Mouse (Mus musculus): ENCODE measurements around the gene Osbpl5. TPM values are rescaled to one million over a fixed set of nuclear protein-coding genes. Genes with fewer than 3 reads are reported as not detected.
"Not testable (repeated sequence)": the region's sequence is repeated elsewhere in the genome, so short reads cannot be mapped to it uniquely, and the experiment has no call there.

The Osbpl5 gene
- polyA plus RNA-seq, 1 experiment from 2014 or later = 2.2 TPM

DNA sequence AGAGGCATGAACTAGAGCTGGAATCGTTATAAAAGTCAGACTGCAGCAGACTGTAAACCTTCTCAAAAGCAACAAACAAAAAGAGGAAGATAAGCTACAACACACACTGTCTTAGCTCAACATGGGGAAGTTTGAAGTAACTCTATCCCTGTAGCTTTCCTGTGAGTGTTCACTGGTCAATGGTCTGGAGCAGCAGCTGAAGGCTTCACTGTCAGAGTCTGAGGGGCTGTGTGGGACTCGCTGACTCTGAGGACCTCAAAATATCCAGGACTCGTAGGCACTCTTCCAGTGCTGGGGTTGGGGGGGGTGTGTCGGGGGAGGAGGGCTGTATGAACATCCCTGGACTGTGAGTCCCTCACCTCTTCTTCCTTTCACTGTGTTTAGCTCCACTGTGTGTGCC lies 70.6 kb downstream of the Osbpl5 start:
- H3K9me3 ChIP-seq (replicated peaks; ENCODE audit: control insufficient read depth, low read length); H3K9ac ChIP-seq (ENCODE audit: low read depth, low read length); H3K27me3 ChIP-seq (ENCODE audit: control insufficient read depth, insufficient read depth, low read depth, low read length); H3K36me3 ChIP-seq (ENCODE audit: control insufficient read depth, insufficient read depth); H3K4me1 ChIP-seq (ENCODE audit: control insufficient read depth, low read depth, low read length); H3K4me2 ChIP-seq (ENCODE audit: low read depth, low read length); H3K4me3 ChIP-seq (ENCODE audit: low read depth, low read length); H3K27ac ChIP-seq (ENCODE audit: low read length); ATAC-seq (ENCODE audit: low read depth): not testable (repeated sequence)
- WGBS (ENCODE audit: insufficient replicate concordance) = 14% methylated on average over 4 of the region's 4 CpGs

DNA sequence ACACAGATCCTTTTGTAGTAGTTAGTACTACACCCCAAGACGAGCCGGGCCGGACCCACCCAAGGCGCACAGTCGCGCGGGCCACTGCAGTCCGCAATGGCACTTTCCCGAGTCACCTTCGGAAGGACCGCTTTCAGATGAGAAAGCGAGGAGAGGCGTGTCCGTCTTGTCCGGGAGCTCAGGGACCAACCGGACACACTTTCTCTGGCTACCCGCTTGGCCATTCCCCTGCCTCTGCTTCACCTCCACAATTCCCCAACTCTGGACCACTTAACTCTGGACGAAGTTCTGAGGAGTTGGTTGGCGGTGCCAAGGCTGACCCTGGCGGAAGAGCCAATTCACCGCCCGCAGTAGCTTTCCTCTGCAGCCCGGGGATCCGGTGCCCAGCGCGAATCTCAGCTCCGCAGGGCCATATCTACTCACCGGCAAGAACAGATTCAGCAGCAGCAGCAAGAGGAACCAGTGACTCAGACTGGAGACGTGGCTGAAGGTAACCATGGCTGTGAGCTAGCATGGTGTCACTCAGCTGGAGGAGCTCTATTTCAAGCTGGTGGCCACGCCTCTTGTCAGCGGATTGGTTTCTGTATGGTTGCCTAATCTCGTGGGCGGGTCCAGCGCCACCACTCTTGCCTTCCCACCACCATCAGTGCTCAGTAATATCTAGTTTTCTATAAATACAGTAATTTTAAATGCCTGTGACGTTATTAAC lies 71.3 kb downstream of the Osbpl5 start, which contains the start of gene Tnfrsf23:
TSS of gene Tnfrsf23 (minus strand) at position 514 of the 709 bp plus-strand sequence.
- Histone ChIP-seq H3K27me3 (ENCODE audit: control insufficient read depth, insufficient read depth, low read depth, low read length) (peaks cover 3% of the 10 kb centered on the region; the same call in 1 of the 2 replicates), H3K4me1 (ENCODE audit: control insufficient read depth, low read depth, low read length) (no peaks in the 10 kb centered on the region), H3K9ac (ENCODE audit: low read depth, low read length) (no peak within 1 kb of the TSS), H3K4me3 (ENCODE audit: low read depth, low read length) (peak within 1 kb of the TSS; percentile 54), H3K9me3 (replicated peaks; ENCODE audit: control insufficient read depth, low read length) (no peaks in the 10 kb centered on the region), H3K36me3 (ENCODE audit: control insufficient read depth, insufficient read depth) (no peaks in the 10 kb centered on the region), H3K4me2 (ENCODE audit: low read depth, low read length) (peak within 1 kb of the TSS; percentile 66), H3K27ac (ENCODE audit: low read length) (no peak within 1 kb of the TSS)
- 3% methylated on average over 35 of the region's 35 CpGs for WGBS (ENCODE audit: insufficient replicate concordance)
- ATAC-seq (ENCODE audit: low read depth) = peak; percentile 80

DNA sequence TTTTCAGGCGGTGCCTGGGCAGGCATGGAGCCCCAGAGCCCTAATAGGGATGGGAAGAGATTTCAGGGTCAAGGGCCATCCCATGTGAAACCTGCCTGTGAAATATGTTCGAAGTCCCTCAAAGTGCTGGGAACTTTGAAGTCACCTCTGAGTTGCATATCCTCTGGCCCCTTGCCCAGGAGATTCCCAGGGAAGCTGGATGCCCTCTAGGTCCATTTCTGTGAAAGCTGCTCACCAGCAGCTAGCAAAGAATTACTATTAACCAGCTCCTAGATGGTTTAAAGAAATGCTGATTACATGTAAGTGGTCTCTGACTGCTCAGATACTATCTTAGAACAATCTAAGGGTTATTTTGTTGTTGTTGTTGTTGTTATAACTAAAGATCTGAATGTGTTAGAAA lies 72.2 kb downstream of the Osbpl5 start:
- not testable (repeated sequence) for H3K4me3 ChIP-seq (ENCODE audit: low read depth, low read length); H3K4me2 ChIP-seq (ENCODE audit: low read depth, low read length); H3K36me3 ChIP-seq (ENCODE audit: control insufficient read depth, insufficient read depth); H3K9ac ChIP-seq (ENCODE audit: low read depth, low read length); H3K27ac ChIP-seq (ENCODE audit: low read length); ATAC-seq (ENCODE audit: low read depth); H3K4me1 ChIP-seq (ENCODE audit: control insufficient read depth, low read depth, low read length); H3K9me3 ChIP-seq (replicated peaks; ENCODE audit: control insufficient read depth, low read length); H3K27me3 ChIP-seq (ENCODE audit: control insufficient read depth, insufficient read depth, low read depth, low read length)
- WGBS (ENCODE audit: insufficient replicate concordance) = 83% methylated on average over 1 of the region's 2 CpGs

DNA sequence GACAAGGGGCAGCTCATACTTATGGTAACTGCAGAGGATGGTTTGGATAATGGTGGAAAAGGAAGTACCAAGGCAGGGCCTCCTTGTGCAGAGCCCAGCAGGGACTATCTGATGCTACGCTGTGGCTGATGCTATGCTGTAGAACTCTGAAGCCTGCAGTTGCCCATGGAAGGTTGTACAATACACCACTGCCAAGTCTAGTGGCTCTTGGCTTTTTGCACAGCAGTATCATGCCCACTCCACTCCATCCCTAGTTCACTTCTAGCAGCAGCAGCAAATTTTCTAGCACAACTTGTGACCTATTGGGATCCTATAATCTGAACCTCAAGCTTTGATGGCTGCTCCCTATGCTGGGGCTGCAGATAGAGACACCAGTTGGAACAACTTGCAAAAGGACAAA lies 75.2 kb downstream of the Osbpl5 start:
- no peak for ATAC-seq (ENCODE audit: low read depth)
- no peak overlapping the region for H3K4me2 ChIP-seq (ENCODE audit: low read depth, low read length)
- no peaks in the 10 kb centered on the region for H3K36me3 ChIP-seq (ENCODE audit: control insufficient read depth, insufficient read depth)
- WGBS (ENCODE audit: insufficient replicate concordance) = 45% methylated on average over 1 of the region's 1 CpGs
- H3K4me3 ChIP-seq (ENCODE audit: low read depth, low read length) = no peak overlapping the region
- H3K9ac ChIP-seq (ENCODE audit: low read depth, low read length) = no peak overlapping the region
- no peaks in the 10 kb centered on the region for H3K9me3 ChIP-seq (replicated peaks; ENCODE audit: control insufficient read depth, low read length)
- H3K4me1 ChIP-seq (ENCODE audit: control insufficient read depth, low read depth, low read length) = no peaks in the 10 kb centered on the region
- H3K27me3 ChIP-seq (ENCODE audit: control insufficient read depth, insufficient read depth, low read depth, low read length) = peaks cover 3% of the 10 kb centered on the region; the same call in 1 of the 2 replicates
- no peak overlapping the region for H3K27ac ChIP-seq (ENCODE audit: low read length)

DNA sequence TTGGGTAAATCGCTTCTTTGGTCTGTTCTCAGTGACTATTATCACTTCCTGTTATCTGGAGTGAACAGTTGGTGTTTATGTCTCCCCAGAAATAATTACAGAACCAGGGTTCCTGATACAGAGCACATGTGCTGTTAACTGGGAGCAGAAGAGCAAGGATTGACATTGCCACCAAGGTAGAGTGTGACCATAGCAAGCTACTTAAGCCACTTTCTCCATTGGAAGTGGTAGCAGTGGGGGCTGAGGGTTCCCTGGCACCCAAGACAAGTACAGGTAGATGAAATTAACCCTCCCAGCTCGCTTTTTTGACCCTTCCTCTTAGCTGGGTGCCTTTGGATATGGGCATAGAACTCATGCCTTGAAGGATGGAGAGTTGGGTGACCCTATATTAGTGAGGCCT lies 75.9 kb downstream of the Osbpl5 start:
- H3K27ac ChIP-seq (ENCODE audit: low read length); H3K9ac ChIP-seq (ENCODE audit: low read depth, low read length); ATAC-seq (ENCODE audit: low read depth); H3K4me2 ChIP-seq (ENCODE audit: low read depth, low read length); H3K9me3 ChIP-seq (replicated peaks; ENCODE audit: control insufficient read depth, low read length); H3K4me1 ChIP-seq (ENCODE audit: control insufficient read depth, low read depth, low read length); H3K36me3 ChIP-seq (ENCODE audit: control insufficient read depth, insufficient read depth); H3K4me3 ChIP-seq (ENCODE audit: low read depth, low read length); H3K27me3 ChIP-seq (ENCODE audit: control insufficient read depth, insufficient read depth, low read depth, low read length): not testable (repeated sequence)
- 29% methylated on average over 2 of the region's 2 CpGs for WGBS (ENCODE audit: insufficient replicate concordance)

DNA sequence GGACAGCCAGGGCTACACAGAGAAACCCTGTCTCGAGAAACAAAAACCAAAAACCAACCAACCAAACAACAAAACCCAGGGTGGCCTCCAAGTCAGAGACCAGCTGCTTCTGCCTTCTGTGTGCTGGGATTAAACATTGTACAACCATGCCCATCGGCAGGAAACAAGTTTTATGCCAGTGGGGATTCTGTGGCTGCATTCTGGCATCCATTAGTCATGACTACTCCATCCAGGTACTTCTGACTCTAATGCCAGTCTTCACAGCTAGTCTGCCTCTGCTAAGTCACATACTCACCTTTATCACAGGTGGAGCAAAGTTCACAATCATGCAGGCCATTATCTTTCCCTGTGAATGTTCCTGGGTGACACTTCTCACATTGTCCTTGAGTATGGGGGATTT lies 77.1 kb downstream of the Osbpl5 start:
- not testable (repeated sequence) for H3K4me3 ChIP-seq (ENCODE audit: low read depth, low read length); H3K9me3 ChIP-seq (replicated peaks; ENCODE audit: control insufficient read depth, low read length); H3K27me3 ChIP-seq (ENCODE audit: control insufficient read depth, insufficient read depth, low read depth, low read length); H3K9ac ChIP-seq (ENCODE audit: low read depth, low read length); ATAC-seq (ENCODE audit: low read depth); H3K36me3 ChIP-seq (ENCODE audit: control insufficient read depth, insufficient read depth); H3K4me2 ChIP-seq (ENCODE audit: low read depth, low read length); H3K4me1 ChIP-seq (ENCODE audit: control insufficient read depth, low read depth, low read length); H3K27ac ChIP-seq (ENCODE audit: low read length)
- 56% methylated on average over 2 of the region's 2 CpGs for WGBS (ENCODE audit: insufficient replicate concordance)

DNA sequence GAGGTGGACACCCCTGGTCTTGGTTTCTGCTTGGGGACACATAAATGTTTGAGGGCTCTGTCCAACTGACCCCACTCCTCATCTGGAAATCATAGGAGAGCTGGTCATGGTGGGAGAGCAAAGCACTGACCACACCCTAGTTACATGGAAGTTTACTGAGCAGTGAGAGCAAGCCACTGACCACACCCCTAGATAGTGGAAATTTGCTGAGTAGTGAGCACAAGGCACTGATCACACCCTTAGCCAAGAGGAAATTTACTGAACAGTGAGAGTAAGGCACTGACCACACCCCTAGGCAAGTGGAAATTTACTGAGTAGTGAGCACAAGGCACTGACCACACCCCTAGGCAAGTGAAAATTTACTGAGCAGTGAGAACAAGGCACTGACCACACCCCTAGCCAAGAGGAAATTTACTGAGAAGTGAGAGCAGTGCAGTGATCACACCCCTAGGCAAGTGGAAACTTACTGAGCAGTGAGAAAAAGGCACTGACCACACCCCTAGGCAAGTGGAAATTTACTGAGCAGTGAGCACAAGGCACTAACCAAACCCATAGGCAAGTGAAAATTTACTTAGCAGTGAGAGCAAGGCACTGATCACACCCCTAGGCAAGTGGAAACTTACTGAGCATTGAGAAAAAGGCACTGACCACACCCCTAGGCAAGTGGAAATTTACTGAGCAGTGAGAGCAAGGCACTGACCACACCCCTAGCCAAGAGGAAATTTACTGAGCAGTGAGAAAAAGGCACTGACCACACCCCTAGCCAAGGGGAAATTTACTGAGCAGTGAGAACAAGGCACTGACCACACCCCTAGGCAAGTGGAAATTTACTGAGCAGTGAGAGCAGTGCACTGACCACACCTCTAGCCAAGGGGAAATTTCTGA lies 90.1 kb downstream of the Osbpl5 start:
- no peak for ATAC-seq (ENCODE audit: low read depth)
- no peak overlapping the region for H3K4me3 ChIP-seq (ENCODE audit: low read depth, low read length)
- H3K27me3 ChIP-seq (ENCODE audit: control insufficient read depth, insufficient read depth, low read depth, low read length) = no peaks in the 10 kb centered on the region
- no peaks in the 10 kb centered on the region for H3K36me3 ChIP-seq (ENCODE audit: control insufficient read depth, insufficient read depth)
- H3K4me1 ChIP-seq (ENCODE audit: control insufficient read depth, low read depth, low read length) = no peaks in the 10 kb centered on the region; the same call in 1 of the 2 replicates
- H3K4me2 ChIP-seq (ENCODE audit: low read depth, low read length) = no peak overlapping the region
- no peak overlapping the region for H3K27ac ChIP-seq (ENCODE audit: low read length)
- H3K9me3 ChIP-seq (replicated peaks; ENCODE audit: control insufficient read depth, low read length) = no peaks in the 10 kb centered on the region
- H3K9ac ChIP-seq (ENCODE audit: low read depth, low read length) = no peak overlapping the region

DNA sequence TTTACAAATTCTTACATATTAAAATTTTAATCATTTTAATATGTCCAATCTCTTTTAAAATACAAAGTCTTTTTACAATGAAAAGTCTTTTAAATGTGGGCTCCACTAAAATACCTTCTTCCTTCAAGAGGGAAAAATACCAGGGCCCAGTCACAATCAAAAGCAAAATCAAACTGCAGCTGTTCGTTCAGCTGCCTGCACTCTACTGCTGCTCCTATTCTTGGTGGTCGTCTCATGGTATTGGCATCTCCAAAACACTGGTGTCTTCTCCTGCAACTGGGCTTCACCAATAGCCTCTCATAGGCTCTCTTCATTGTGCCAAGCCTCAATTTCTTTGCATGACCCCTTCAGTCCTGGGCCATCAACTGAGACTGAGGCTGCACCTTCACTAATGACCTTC lies 93.3 kb downstream of the Osbpl5 start:
- Histone ChIP-seq H3K27me3 (ENCODE audit: control insufficient read depth, insufficient read depth, low read depth, low read length) (no peaks in the 10 kb centered on the region), H3K27ac (ENCODE audit: low read length) (no peak overlapping the region), H3K36me3 (ENCODE audit: control insufficient read depth, insufficient read depth) (no peaks in the 10 kb centered on the region), H3K4me3 (ENCODE audit: low read depth, low read length) (no peak overlapping the region), H3K4me2 (ENCODE audit: low read depth, low read length) (no peak overlapping the region), H3K9me3 (replicated peaks; ENCODE audit: control insufficient read depth, low read length) (no peaks in the 10 kb centered on the region), H3K9ac (ENCODE audit: low read depth, low read length) (no peak overlapping the region), H3K4me1 (ENCODE audit: control insufficient read depth, low read depth, low read length) (no peaks in the 10 kb centered on the region; the same call in 1 of the 2 replicates)
- ATAC-seq (ENCODE audit: low read depth) = no peak
- WGBS (ENCODE audit: insufficient replicate concordance) = 50% methylated on average over 2 of the region's 2 CpGs

DNA sequence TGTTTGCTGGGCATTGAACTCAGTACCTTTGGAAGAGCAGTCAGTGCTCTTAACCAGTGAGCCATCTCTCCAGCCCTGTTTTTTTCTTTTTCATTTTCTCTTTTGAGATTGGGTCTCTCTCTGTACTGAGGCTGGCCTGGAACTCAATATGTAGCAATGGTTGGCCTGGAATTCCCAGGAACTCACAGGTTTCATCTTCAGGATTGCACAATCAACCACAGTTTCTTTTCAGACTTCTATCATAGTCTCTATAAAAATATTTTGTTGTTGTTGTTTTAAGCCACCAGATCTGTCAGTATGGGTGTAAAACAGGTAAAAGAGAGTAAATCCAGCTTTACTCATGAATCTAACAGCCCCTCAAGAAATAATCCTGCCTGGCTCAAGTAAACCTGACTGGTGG lies 96.0 kb downstream of the Osbpl5 start:
- Histone ChIP-seq H3K27ac (ENCODE audit: low read length) (no peak overlapping the region), H3K4me2 (ENCODE audit: low read depth, low read length) (no peak overlapping the region), H3K36me3 (ENCODE audit: control insufficient read depth, insufficient read depth) (no peaks in the 10 kb centered on the region), H3K9ac (ENCODE audit: low read depth, low read length) (no peak overlapping the region), H3K4me3 (ENCODE audit: low read depth, low read length) (no peak overlapping the region), H3K27me3 (ENCODE audit: control insufficient read depth, insufficient read depth, low read depth, low read length) (no peaks in the 10 kb centered on the region), H3K9me3 (replicated peaks; ENCODE audit: control insufficient read depth, low read length) (no peaks in the 10 kb centered on the region), H3K4me1 (ENCODE audit: control insufficient read depth, low read depth, low read length) (no peaks in the 10 kb centered on the region)
- no peak for ATAC-seq (ENCODE audit: low read depth)
